Mouse (Mus musculus) spleen, adult 2 months (tissue): Measurements from ENCODE around the gene Sh2d6. TPM values are rescaled to one million over a fixed set of nuclear protein-coding genes. Genes with fewer than 3 reads are reported as not detected.

Experiments used
- DNase-seq, 2 experiments: peaks; one replicate each; pipeline versions ENCODE4 v3.0.0 to v3.0.0-alpha.2; 2012 to 2021; ENCODE audit warnings: low spot score in 2 of 2, low read depth in 1 of 2
- H3K27ac ChIP-seq: fragments of 200-500 bp; 2 replicates; pipeline ENCODE4 v1.5.1; 2012; ENCODE audit warnings: low read length, inconsistent platforms; ENCODE audit not compliant: insufficient read depth
- H3K27me3 ChIP-seq: fragments of 200-500 bp; 2 replicates; pipeline ENCODE4 v1.6.1; 2012; ENCODE audit warnings: mild to moderate bottlenecking, moderate library complexity, low read length, inconsistent platforms; ENCODE audit not compliant: control insufficient read depth, insufficient read depth
- H3K36me3 ChIP-seq: fragments of 200-500 bp; 2 replicates; pipeline ENCODE4 v1.6.1; 2012; ENCODE audit warnings: mild to moderate bottlenecking, low read length, inconsistent platforms; ENCODE audit not compliant: control insufficient read depth, insufficient read depth
- H3K4me1 ChIP-seq: fragments of 200-500 bp; 2 replicates; pipeline ENCODE4 v1.6.1; 2011; ENCODE audit warnings: inconsistent platforms; ENCODE audit not compliant: control insufficient read depth, insufficient read depth, insufficient read length
- H3K4me3 ChIP-seq: fragments of 200-500 bp; 2 replicates; pipeline ENCODE4 v1.5.1; 2011; ENCODE audit warnings: mild to moderate bottlenecking, inconsistent platforms; ENCODE audit not compliant: insufficient read depth, insufficient read length; ENCODE audit errors: extremely low read depth
- CTCF ChIP-seq: fragments of 200-500 bp; IDR thresholded peaks from 2 replicates; pipeline ENCODE4 v1.5.1; 2011; ENCODE audit warnings: mild to moderate bottlenecking, inconsistent platforms; ENCODE audit not compliant: insufficient read depth, insufficient read length, insufficient replicate concordance; ENCODE audit errors: extremely low read depth
- POLR2A ChIP-seq: fragments of 200-500 bp; IDR thresholded peaks from 2 replicates; pipeline ENCODE4 v1.6.1; 2011; ENCODE audit warnings: low read depth, low read length, inconsistent platforms
- WGBS: fragments of 180-500 bp; shearing (Covaris S2); methylation state at CpG from one replicate; pipeline ENCODE4 v1.1.7; 2018; 5-methylcytosine and 5-hydroxymethylcytosine counted together
- polyA plus RNA-seq: library from polyadenylated mRNA; depleted of rRNA; stranded (reverse); fragments of >200 nt; gene quantifications from 2 replicates; pipeline ENCODE4 v1.2.3, GENCODE M21; 2012

The Sh2d6 gene
- polyA plus RNA-seq, 1 experiment = 0.55 TPM

GRCm38 (mm10) chr6:72562486-72562885 is 41.0 kb upstream of the Sh2d6 start:
- DNase-seq = no peak
- WGBS = 73% methylated on average over 6 of the region's 6 CpGs
- no peaks in the 10 kb centered on the region for H3K27me3 ChIP-seq

GRCm38 (mm10) chr6:72560801-72561200 is 39.3 kb upstream of the Sh2d6 start:
- Histone ChIP-seq H3K27me3 (no peaks in the 10 kb centered on the region), H3K27ac (no peak overlapping the region), H3K36me3 (peaks cover 30% of the 10 kb centered on the region), H3K4me1 (no peaks in the 10 kb centered on the region), H3K4me3 (no peak overlapping the region)
- DNase-seq = no peak
- no peak for TF ChIP-seq POLR2A
- no peak for TF ChIP-seq CTCF
- WGBS = 92% methylated on average over 8 of the region's 8 CpGs

More at GRCm38 (mm10) chr6:72562486-72562885, 41.0 kb upstream of the Sh2d6 start:
- H3K4me3 ChIP-seq = no peak overlapping the region
- H3K36me3 ChIP-seq = peaks cover 30% of the 10 kb centered on the region
- H3K27ac ChIP-seq = no peak overlapping the region
- TF ChIP-seq CTCF (no peak), POLR2A (no peak)
- H3K4me1 ChIP-seq = no peaks in the 10 kb centered on the region

- Histone ChIP-seq H3K4me1 (peaks cover 37% of the 10 kb centered on the region), H3K36me3 (peaks cover 3% of the 10 kb centered on the region; the same call in 1 of the 2 replicates), H3K4me3 (peak overlapping the region; percentile 54; the same call in 1 of the 2 replicates), H3K27me3 (no peaks in the 10 kb centered on the region), H3K27ac (peak overlapping the region; percentile 85)
- DNase-seq = no peak
- TF ChIP-seq POLR2A (no peak), CTCF (no peak)
- 18% methylated on average over 8 of the region's 8 CpGs for WGBS
Observed at GRCm38 (mm10) chr6:72553079-72553412, 31.5 kb upstream of the Sh2d6 start.

DNA sequence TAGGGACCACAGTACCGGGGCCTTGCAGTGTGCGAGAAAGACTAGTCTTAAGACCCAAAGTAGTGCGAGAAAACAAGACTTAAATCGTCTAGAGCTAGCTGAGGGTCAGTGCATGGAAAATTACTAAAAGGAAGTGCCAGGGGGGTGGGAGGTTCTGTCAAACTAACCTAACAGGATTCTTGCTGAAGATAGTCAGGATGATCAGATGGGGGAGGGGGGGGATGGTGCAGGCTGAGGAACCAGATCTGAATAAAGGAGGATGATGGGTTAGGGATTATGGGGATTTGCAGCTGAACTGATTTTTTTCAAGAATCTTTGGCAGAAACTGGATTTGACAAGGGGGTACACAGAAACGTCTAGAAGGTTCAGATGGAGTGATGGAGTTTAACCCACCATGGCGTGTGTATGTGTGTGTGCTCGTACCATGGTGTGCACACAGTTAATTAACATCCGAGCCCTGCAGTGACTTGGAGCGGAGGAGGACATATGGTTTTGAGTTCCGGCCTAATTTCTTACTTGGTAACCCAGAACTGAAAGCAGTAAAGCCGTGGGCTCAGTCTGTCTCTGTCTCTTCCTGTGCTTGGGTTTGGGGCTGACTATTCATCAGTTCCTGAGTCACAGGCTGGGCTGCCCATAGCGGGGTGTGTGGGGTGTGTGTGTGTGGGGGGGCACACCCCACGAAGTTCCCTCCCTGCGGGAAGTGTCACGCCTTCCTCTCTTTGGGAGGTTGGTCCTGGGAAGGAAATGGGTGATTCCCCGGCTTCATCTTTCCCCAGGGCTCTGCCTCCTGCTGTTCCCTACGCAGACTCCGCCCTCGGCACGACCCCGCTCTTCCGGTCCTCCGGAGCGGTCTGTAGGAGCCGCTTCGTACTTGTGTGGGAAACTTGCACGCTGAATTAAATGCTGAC is 30.9 kb upstream of the Sh2d6 start:
- peak overlapping the region; percentile 85 for H3K27ac ChIP-seq
- no peaks in the 10 kb centered on the region for H3K27me3 ChIP-seq
- TF ChIP-seq CTCF (no peak), POLR2A (no peak; the same call in 1 of the 2 replicates)
- H3K4me1 ChIP-seq = peaks cover 37% of the 10 kb centered on the region
- H3K4me3 ChIP-seq = peak overlapping the region; percentile 54
- no peaks in the 10 kb centered on the region for H3K36me3 ChIP-seq
- 9% methylated on average over 27 of the region's 27 CpGs for WGBS
- DNase-seq = peak in 1 of 2 experiments; percentile 57

GRCm38 (mm10) chr6:72550503-72551100 is 29.1 kb upstream of the Sh2d6 start:
- peaks cover 37% of the 10 kb centered on the region for H3K4me1 ChIP-seq
- no peak for TF ChIP-seq POLR2A
- no peak for TF ChIP-seq CTCF
- H3K4me3 ChIP-seq = peak overlapping the region; percentile 62

GRCm38 (mm10) chr6:72550025-72550424 is 28.5 kb upstream of the Sh2d6 start:
- Histone ChIP-seq H3K36me3 (no peaks in the 10 kb centered on the region), H3K27me3 (no peaks in the 10 kb centered on the region), H3K4me3 (peak overlapping the region; percentile 62; the same call in 1 of the 2 replicates), H3K4me1 (peaks cover 41% of the 10 kb centered on the region), H3K27ac (peak overlapping the region; percentile 87)
- 44% methylated on average over 6 of the region's 6 CpGs for WGBS
- no peak for TF ChIP-seq POLR2A
- no peak for TF ChIP-seq CTCF
- no peak for DNase-seq

More at GRCm38 (mm10) chr6:72550503-72551100, 29.1 kb upstream of the Sh2d6 start:
- peak in 1 of 2 experiments; percentile 44 for DNase-seq
- whole genome bisulfite sequencing = 12% methylated on average over 10 of the region's 10 CpGs
- H3K36me3 ChIP-seq = no peaks in the 10 kb centered on the region
- no peaks in the 10 kb centered on the region for H3K27me3 ChIP-seq
- peak overlapping the region; percentile 87 for H3K27ac ChIP-seq
